Comparison of ENCODE assay signal across 8 mouse cellular contexts in the genomic region with DNA sequence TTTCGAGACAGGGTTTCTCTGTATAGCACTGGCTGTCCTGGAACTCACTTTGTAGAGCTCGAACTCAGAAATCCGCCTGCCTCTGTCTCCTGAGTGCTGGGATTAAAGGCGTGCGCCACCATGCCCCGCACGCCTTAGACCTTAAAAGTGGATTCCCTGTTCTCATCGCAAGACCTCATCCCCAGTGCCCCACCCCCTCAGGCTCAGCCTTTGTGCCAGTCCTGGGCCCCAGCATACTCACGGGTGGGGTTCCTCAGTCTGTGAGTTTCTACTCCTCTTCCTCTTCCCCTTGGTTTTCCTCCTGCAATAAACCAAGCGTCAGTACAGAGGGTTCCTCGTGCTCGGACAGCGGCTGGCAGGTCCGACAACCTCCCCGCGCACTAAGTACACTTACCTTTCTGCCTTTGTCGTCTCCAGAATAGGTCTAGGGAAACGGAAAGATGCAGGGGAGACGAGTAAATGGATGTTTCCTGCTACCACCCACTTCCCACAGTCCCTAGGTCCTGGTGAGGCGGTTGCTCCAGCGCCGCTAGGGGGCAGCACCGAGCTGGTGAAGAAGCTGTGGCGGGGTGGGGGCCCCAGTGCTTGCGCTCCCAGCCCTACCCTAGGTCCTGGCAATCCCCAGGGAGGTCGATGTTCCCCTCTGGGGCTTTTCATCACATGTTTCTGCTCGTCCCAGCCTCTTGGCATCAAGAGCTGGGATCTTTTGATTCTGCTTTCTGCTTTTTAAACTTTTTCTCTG. TPM values are rescaled to one million over a fixed set of nuclear protein-coding genes. Genes with fewer than 3 reads are reported as not detected.
DNase-seq lines count a peak whose midpoint lies in the region; ATAC-seq and TF ChIP-seq lines count a peak whose summit lies in the region.

No protein-coding gene starts in this region.

- H3K9me3 ChIP-seq in G1E (replicated peaks): no peaks in the 10 kb centered on the region
- H3K9me3 ChIP-seq in forebrain, embryonic 16.5 days (ENCODE audit: control insufficient read depth, low read length): no peaks in the 10 kb centered on the region
- no peaks in the 10 kb centered on the region for H3K9me3 ChIP-seq in neural tube, embryonic 15.5 days (replicated peaks)

- H3K27ac ChIP-seq in forebrain, embryonic 16.5 days (ENCODE audit: low read length): no peak overlapping the region
- H3K27ac ChIP-seq in neural tube, embryonic 15.5 days (replicated peaks): peak overlapping the region; percentile 46; the same call in 1 of the 2 replicates

- no peaks in the 10 kb centered on the region for H3K36me3 ChIP-seq in G1E (replicated peaks)
- H3K36me3 ChIP-seq in forebrain, embryonic 16.5 days (ENCODE audit: control insufficient read depth, insufficient read depth): no peaks in the 10 kb centered on the region
- no peaks in the 10 kb centered on the region for H3K36me3 ChIP-seq in neural tube, embryonic 15.5 days

- peaks cover 76% of the 10 kb centered on the region for H3K27me3 ChIP-seq in G1E (ENCODE audit: insufficient read depth, low read length)
- no peaks in the 10 kb centered on the region for H3K27me3 ChIP-seq in forebrain, embryonic 16.5 days (replicated peaks; ENCODE audit: control insufficient read depth, insufficient read depth, low read length)
- H3K27me3 ChIP-seq in neural tube, embryonic 15.5 days (replicated peaks): no peaks in the 10 kb centered on the region

- WGBS in forebrain, embryonic 16.5 days: 24% methylated on average over 27 of the region's 27 CpGs
- 20% methylated on average over 27 of the region's 27 CpGs for WGBS in neural tube, embryonic 15.5 days

- TF ChIP-seq CTCF in G1E (IDR thresholded peaks at IDR 0.05; ENCODE audit: low read depth, low read length): peak; percentile 95

- H3K9ac ChIP-seq in forebrain, embryonic 16.5 days (replicated peaks; ENCODE audit: low read depth, low read length): peak overlapping the region; percentile 56
- peak overlapping the region; percentile 30; the same call in 1 of the 2 replicates for H3K9ac ChIP-seq in neural tube, embryonic 15.5 days (replicated peaks)

- peak overlapping the region; percentile 47 for H3K4me2 ChIP-seq in forebrain, embryonic 16.5 days (ENCODE audit: low read length)
- H3K4me2 ChIP-seq in neural tube, embryonic 15.5 days: peak overlapping the region; percentile 55

- peak; percentile 79 for DNase-seq in G1E (ENCODE audit: low spot score)
- DNase-seq in cerebellum, adult 18-20 months: peak; percentile 88 to 91
- DNase-seq in heart, postnatal 4 days: peak; percentile 93
- DNase-seq in layer of hippocampus, adult 18-20 months (ENCODE audit: low spot score in 2 of 2): peak; percentile 71 to 86
- DNase-seq in lung, adult 18-20 months: peak; percentile 71 to 79
- peak; percentile 85 for DNase-seq in testis, postnatal 14 days (ENCODE audit: low spot score)

- H3K4me1 ChIP-seq in G1E (ENCODE audit: insufficient read depth, low read depth, low read length): peaks cover 6% of the 10 kb centered on the region
- peaks cover 15% of the 10 kb centered on the region for H3K4me1 ChIP-seq in forebrain, embryonic 16.5 days (replicated peaks; ENCODE audit: control insufficient read depth, insufficient read depth, low read length)
- H3K4me1 ChIP-seq in neural tube, embryonic 15.5 days: peaks cover 32% of the 10 kb centered on the region

- ATAC-seq in G1E (ENCODE audit: extremely low read depth, insufficient number of reproducible peaks, low FRiP score, poor library complexity, severe bottlenecking): peak; percentile 59; the same call in 1 of the 2 replicates
- peak; percentile 90 for ATAC-seq in forebrain, embryonic 16.5 days
- peak; percentile 86 for ATAC-seq in neural tube, embryonic 15.5 days (ENCODE audit: low FRiP score)

- no peak overlapping the region for H3K4me3 ChIP-seq in G1E (ENCODE audit: low read depth, low read length)
- H3K4me3 ChIP-seq in forebrain, embryonic 16.5 days (replicated peaks; ENCODE audit: low read length): peak overlapping the region; percentile 34
- H3K4me3 ChIP-seq in neural tube, embryonic 15.5 days (replicated peaks): peak overlapping the region; percentile 32

RNA-seq across cellular contexts. Expression of gene Pgf, which starts 8.3 kb away (rescaled TPM):
- total RNA-seq in G1E (2014; fragmentation: Nextera tagmentation) (not detected in 2 replicates), G1E (2017) (1.9 and 2.1 TPM in 2 replicates)
- polyA plus RNA-seq in G1E (2012): not detected in 2 replicates
- 5.5 and 7.2 TPM in 2 replicates for polyA plus RNA-seq in forebrain, embryonic 16.5 days (2015; fragmentation: Nextera tagmentation; extraction: Ambion mirVana)
- total RNA-seq in heart, postnatal 4 days (2021): 1 to 10 TPM; 3.7 to 4.9 TPM
- 1 to 10 TPM; 4.5 to 5.5 TPM for total RNA-seq in layer of hippocampus, adult 18-20 months (2021)
- 9.5 and 11.1 TPM in 2 replicates for polyA plus RNA-seq in neural tube, embryonic 15.5 days (2015; fragmentation: Nextera tagmentation; extraction: Ambion mirVana)

RNA-seq across cellular contexts. Expression of gene Rps6kl1, which starts 18.2 kb away (rescaled TPM):
- total RNA-seq in G1E (2014; fragmentation: Nextera tagmentation) (not detected in 2 replicates), G1E (2017) (0.06 and 0.11 TPM in 2 replicates)
- polyA plus RNA-seq in G1E (2012): 0.03 TPM in 1 of 2 replicates, not detected in the other
- 23.7 and 30.8 TPM in 2 replicates for polyA plus RNA-seq in forebrain, embryonic 16.5 days (2015; fragmentation: Nextera tagmentation; extraction: Ambion mirVana)
- 1 to 10 TPM; 2.3 to 3.0 TPM for total RNA-seq in heart, postnatal 4 days (2021)
- 10 to 100 TPM; 36.9 to 38.9 TPM for total RNA-seq in layer of hippocampus, adult 18-20 months (2021)
- 31.0 and 37.0 TPM in 2 replicates for polyA plus RNA-seq in neural tube, embryonic 15.5 days (2015; fragmentation: Nextera tagmentation; extraction: Ambion mirVana)

RNA-seq across cellular contexts. Expression of gene Eif2b2, which starts 50.0 kb away (rescaled TPM):
- 28.4 and 36.0 TPM in 2 replicates for total RNA-seq in G1E (2014; fragmentation: Nextera tagmentation)
- total RNA-seq in G1E (2017): 136 and 155 TPM in 2 replicates
- polyA plus RNA-seq in G1E (2012): 320 and 408 TPM in 2 replicates
- 76.9 and 86.3 TPM in 2 replicates for polyA plus RNA-seq in forebrain, embryonic 16.5 days (2015; fragmentation: Nextera tagmentation; extraction: Ambion mirVana)
- 10 to 100 TPM; 55.0 to 55.9 TPM for total RNA-seq in heart, postnatal 4 days (2021)
- total RNA-seq in layer of hippocampus, adult 18-20 months (2021): 10 to 100 TPM; 56.0 to 72.8 TPM
- polyA plus RNA-seq in neural tube, embryonic 15.5 days (2015; fragmentation: Nextera tagmentation; extraction: Ambion mirVana): 74.5 and 85.5 TPM in 2 replicates

RNA-seq across cellular contexts. Expression of gene Dlst, which starts 58.7 kb away (rescaled TPM):
- 208 and 213 TPM in 2 replicates for total RNA-seq in G1E (2014; fragmentation: Nextera tagmentation)
- 200 and 221 TPM in 2 replicates for total RNA-seq in G1E (2017)
- 728 and 1,047 TPM in 2 replicates for polyA plus RNA-seq in G1E (2012)
- polyA plus RNA-seq in forebrain, embryonic 16.5 days (2015; fragmentation: Nextera tagmentation; extraction: Ambion mirVana): 102 and 106 TPM in 2 replicates
- total RNA-seq in heart, postnatal 4 days (2021): 100 to 1,000 TPM; 538 to 559 TPM
- total RNA-seq in layer of hippocampus, adult 18-20 months (2021): 100 to 1,000 TPM; 141 to 147 TPM
- 117 and 123 TPM in 2 replicates for polyA plus RNA-seq in neural tube, embryonic 15.5 days (2015; fragmentation: Nextera tagmentation; extraction: Ambion mirVana)

RNA-seq across cellular contexts. Expression of gene Prox2, which starts 58.7 kb away (rescaled TPM):
- total RNA-seq in G1E (2014; fragmentation: Nextera tagmentation): 12.1 and 13.5 TPM in 2 replicates
- 10.3 and 10.7 TPM in 2 replicates for total RNA-seq in G1E (2017)
- polyA plus RNA-seq in G1E (2012): 6.8 and 7.0 TPM in 2 replicates
- polyA plus RNA-seq in forebrain, embryonic 16.5 days (2015; fragmentation: Nextera tagmentation; extraction: Ambion mirVana): 1.6 and 2.1 TPM in 2 replicates
- 1 to 10 TPM; 2.3 to 2.6 TPM for total RNA-seq in heart, postnatal 4 days (2021)
- 1 to 10 TPM; 1.8 to 2.2 TPM for total RNA-seq in layer of hippocampus, adult 18-20 months (2021)
- 1.4 and 1.5 TPM in 2 replicates for polyA plus RNA-seq in neural tube, embryonic 15.5 days (2015; fragmentation: Nextera tagmentation; extraction: Ambion mirVana)

Comparison
In these comparisons a context has a peak if more than half of its experiments do, and no peak if none do; other contexts are left out.
1. RNA of gene Rps6kl1, which starts 18.2 kb away (total RNA-seq): 36.9 to 38.9 TPM in layer of hippocampus, adult 18-20 months; 2.3 to 3.0 TPM in heart, postnatal 4 days and 0.06 to 0.11 TPM in G1E; every median in the first group is over 4 times any median in the second.
2. Peak in every context shown above with its lines, with median percentiles within 50 percentile points of each other: ATAC-seq and DNase-seq.